Mouse (Mus musculus) forebrain, embryonic 13.5 days (tissue): ENCODE results near the gene Gucy2d. TPM values are rescaled to one million over a fixed set of nuclear protein-coding genes. Genes with fewer than 3 reads are reported as not detected.

Experiments
- ATAC-seq: fragments of 200-750 bp; cut with Nextera tagmentation; 2 replicates; pipeline ENCODE4 v1.8.0; 2017
- H3K27ac ChIP-seq: fragments of 300-500 bp; sonication (generic); 2 replicates; pipeline ENCODE4 v1.5.1; 2015; ENCODE audit warnings: inconsistent platforms, mild to moderate bottlenecking, moderate library complexity
- H3K27me3 ChIP-seq: fragments of 300-500 bp; sonication (generic); 2 replicates; pipeline ENCODE4 v1.6.1; 2015; ENCODE audit warnings: mild to moderate bottlenecking, inconsistent platforms
- H3K36me3 ChIP-seq: fragments of 300-500 bp; sonication (generic); 2 replicates; pipeline ENCODE4 v1.6.1; 2015; ENCODE audit warnings: mild to moderate bottlenecking, inconsistent platforms; ENCODE audit not compliant: poor library complexity, severe bottlenecking
- H3K4me1 ChIP-seq: fragments of 300-500 bp; sonication (generic); 2 replicates; pipeline ENCODE4 v1.6.1; 2015; ENCODE audit warnings: inconsistent platforms
- H3K4me2 ChIP-seq: fragments of 300-500 bp; sonication (generic); 2 replicates; pipeline ENCODE4 v1.6.1; 2015; ENCODE audit warnings: inconsistent platforms, mild to moderate bottlenecking, moderate library complexity
- H3K4me3 ChIP-seq: fragments of 300-500 bp; sonication (generic); 2 replicates; pipeline ENCODE4 v1.5.1; 2015; ENCODE audit warnings: mild to moderate bottlenecking, inconsistent platforms
- H3K9ac ChIP-seq: fragments of 300-500 bp; sonication (generic); 2 replicates; pipeline ENCODE4 v1.6.1; 2015; ENCODE audit warnings: mild to moderate bottlenecking, inconsistent platforms
- H3K9me3 ChIP-seq: fragments of 300-500 bp; sonication (generic); replicated peaks from 2 replicates; pipeline ENCODE4 v1.6.1; 2016; ENCODE audit warnings: inconsistent platforms
- WGBS: fragments of 180-500 bp; shearing (Covaris S2); methylation state at CpG from one replicate; pipeline ENCODE4 v1.1.7; 2015; 5-methylcytosine and 5-hydroxymethylcytosine counted together
- polyA plus RNA-seq: library from polyadenylated mRNA; unstranded; fragments of >200 nt; fragmentation: Nextera tagmentation; extraction: Ambion mirVana; gene quantifications from 2 replicates; pipeline ENCODE4 v1.2.1, GENCODE M21; 2015

Gene Gucy2d
- polyA plus RNA-seq, 1 experiment from 2014 or later: not detected

DNA sequence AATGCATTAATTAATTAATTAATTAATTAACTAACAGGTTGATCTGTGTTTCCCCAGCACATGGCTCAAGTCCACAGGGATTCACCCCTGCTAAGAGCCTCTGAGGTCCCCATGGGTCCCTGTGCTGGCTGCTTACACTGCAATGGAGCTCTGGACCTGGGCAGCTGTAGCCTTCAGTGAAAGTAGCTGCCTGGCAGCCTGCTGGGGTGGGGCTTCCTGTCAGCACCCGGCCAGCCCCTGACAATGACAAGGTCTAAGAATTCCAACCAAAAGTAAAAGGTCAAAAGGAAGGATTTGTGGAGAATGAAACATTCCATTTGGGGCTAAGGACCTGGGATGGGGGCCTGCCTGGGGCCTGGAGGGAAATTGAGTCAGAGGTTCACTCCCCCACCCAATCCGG, 53.1 kb downstream of the Gucy2d start:
- 67% methylated on average over 2 of the region's 2 CpGs for WGBS
- H3K4me3 ChIP-seq: no peak overlapping the region
- H3K4me2 ChIP-seq: no peak overlapping the region
- H3K36me3 ChIP-seq: no peaks in the 10 kb centered on the region
- H3K27me3 ChIP-seq: peaks cover 32% of the 10 kb centered on the region
- no peak for ATAC-seq
- H3K27ac ChIP-seq: no peak overlapping the region
- no peak overlapping the region for H3K9ac ChIP-seq
- H3K4me1 ChIP-seq: peaks cover 11% of the 10 kb centered on the region
- no peaks in the 10 kb centered on the region for H3K9me3 ChIP-seq

DNA sequence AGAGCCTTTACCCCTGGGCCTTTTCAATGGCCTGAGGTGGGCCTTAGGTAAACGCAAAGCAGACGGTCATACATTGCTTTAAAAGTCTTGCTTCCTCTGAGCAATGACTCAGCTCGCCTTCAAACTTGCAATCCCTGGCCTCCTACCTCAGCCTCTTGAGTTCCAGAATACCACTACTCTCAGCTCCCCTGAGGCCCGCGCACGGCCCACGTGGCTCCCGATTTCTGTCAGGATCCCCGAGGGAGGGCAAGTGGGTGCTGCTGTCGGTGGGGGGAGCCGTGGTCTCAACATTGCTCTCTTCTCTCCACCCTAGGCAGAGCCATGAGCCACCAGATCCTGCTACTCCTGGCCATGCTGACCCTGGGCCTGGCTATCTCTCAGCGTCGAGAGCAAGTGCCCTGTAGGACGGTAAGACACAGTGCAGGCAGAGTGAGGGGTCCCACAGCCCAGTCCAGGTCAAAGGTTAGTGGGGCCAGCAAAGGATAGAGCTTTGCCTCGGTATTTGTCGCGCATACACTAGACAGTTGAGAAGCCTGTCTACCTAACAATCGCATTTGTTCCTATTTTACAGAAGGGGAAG, 53.8 kb downstream of the Gucy2d start:
- Histone ChIP-seq H3K4me2 (no peak overlapping the region), H3K27me3 (peaks cover 25% of the 10 kb centered on the region), H3K4me3 (no peak overlapping the region), H3K9ac (no peak overlapping the region), H3K4me1 (peaks cover 11% of the 10 kb centered on the region), H3K9me3 (no peaks in the 10 kb centered on the region), H3K36me3 (no peaks in the 10 kb centered on the region), H3K27ac (no peak overlapping the region)
- 81% methylated on average over 18 of the region's 18 CpGs for WGBS
- ATAC-seq: no peak

GRCm38 (mm10) chr7:98495591-98495990, 55.4 kb downstream of the Gucy2d start:
- Histone ChIP-seq H3K4me2 (no peak overlapping the region), H3K4me3 (no peak overlapping the region), H3K4me1 (no peaks in the 10 kb centered on the region), H3K9me3 (no peaks in the 10 kb centered on the region), H3K36me3 (no peaks in the 10 kb centered on the region), H3K27me3 (peaks cover 15% of the 10 kb centered on the region), H3K9ac (no peak overlapping the region), H3K27ac (no peak overlapping the region)
- 44% methylated on average over 1 of the region's 1 CpGs for WGBS
- no peak for ATAC-seq

DNA sequence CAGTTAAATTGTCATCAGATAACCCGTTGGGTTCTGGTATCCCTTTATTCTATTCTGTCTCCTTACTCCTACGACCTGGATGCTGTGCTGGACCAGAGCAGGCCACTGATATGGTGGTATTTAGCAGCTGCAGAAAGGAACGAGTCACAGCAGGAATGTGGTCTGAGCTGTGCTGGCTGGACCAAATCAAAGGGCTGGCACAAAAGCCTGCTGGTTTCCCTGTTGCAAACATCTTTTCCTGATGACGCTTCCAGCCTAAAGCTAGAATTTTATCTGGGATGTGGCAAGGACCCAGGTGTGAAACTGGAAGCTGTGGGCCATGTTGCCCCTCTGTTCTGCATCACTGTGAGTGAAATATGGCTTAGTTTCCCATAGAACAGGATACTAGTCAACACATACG, 57.2 kb downstream of the Gucy2d start:
- Histone ChIP-seq H3K4me3 (no peak overlapping the region), H3K9me3 (no peaks in the 10 kb centered on the region), H3K4me1 (no peaks in the 10 kb centered on the region), H3K27ac (no peak overlapping the region), H3K36me3 (no peaks in the 10 kb centered on the region), H3K4me2 (no peak overlapping the region), H3K27me3 (0 out of 2 replicates have a peak, but pooled peaks cover under 1% of the 10 kb centered on the region), H3K9ac (no peak overlapping the region)
- WGBS: 49% methylated on average over 5 of the region's 5 CpGs
- no peak for ATAC-seq

GRCm38 (mm10) chr7:98498101-98498500, 57.9 kb downstream of the Gucy2d start:
- no peak overlapping the region for H3K4me2 ChIP-seq
- no peaks in the 10 kb centered on the region for H3K27me3 ChIP-seq
- no peaks in the 10 kb centered on the region for H3K9me3 ChIP-seq
- H3K4me1 ChIP-seq: no peaks in the 10 kb centered on the region
- H3K9ac ChIP-seq: no peak overlapping the region
- no peak overlapping the region for H3K27ac ChIP-seq
- H3K36me3 ChIP-seq: no peaks in the 10 kb centered on the region
- 88% methylated on average over 12 of the region's 12 CpGs for WGBS
- no peak overlapping the region for H3K4me3 ChIP-seq
- no peak for ATAC-seq

DNA sequence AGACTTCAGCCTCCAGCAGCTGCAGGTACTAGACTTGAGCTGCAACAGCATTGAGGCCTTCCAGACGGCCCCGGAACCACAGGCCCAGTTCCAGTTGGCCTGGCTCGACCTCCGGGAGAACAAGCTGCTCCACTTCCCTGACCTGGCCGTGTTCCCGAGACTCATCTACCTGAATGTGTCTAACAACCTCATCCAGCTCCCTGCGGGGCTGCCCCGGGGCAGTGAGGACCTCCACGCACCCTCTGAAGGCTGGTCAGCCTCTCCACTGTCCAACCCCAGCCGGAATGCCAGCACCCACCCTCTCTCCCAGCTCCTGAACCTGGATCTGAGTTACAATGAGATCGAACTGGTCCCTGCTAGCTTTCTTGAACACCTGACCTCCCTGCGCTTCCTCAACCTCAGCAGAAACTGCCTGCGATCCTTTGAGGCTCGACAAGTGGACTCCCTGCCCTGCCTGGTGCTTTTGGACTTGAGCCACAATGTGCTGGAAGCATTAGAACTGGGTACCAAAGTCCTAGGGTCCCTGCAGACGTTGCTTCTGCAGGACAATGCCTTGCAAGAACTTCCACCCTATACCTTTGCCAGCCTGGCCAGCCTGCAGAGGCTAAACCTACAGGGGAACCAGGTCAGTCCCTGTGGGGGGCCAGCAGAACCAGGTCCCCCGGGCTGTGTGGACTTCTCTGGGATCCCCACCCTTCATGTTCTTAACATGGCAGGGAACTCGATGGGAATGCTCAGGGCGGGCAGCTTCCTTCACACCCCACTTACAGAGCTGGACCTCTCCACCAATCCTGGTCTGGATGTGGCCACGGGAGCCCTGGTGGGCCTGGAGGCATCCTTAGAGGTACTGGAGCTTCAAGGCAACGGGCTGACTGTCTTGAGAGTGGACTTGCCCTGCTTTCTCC, 58.7 kb downstream of the Gucy2d start:
- ATAC-seq: no peak
- no peak overlapping the region for H3K4me3 ChIP-seq
- H3K9me3 ChIP-seq: no peaks in the 10 kb centered on the region
- no peak overlapping the region for H3K27ac ChIP-seq
- H3K4me2 ChIP-seq: no peak overlapping the region
- no peaks in the 10 kb centered on the region for H3K36me3 ChIP-seq
- WGBS: 85% methylated on average over 20 of the region's 20 CpGs
- no peaks in the 10 kb centered on the region for H3K27me3 ChIP-seq
- H3K9ac ChIP-seq: no peak overlapping the region
- H3K4me1 ChIP-seq: peaks cover 3% of the 10 kb centered on the region

DNA sequence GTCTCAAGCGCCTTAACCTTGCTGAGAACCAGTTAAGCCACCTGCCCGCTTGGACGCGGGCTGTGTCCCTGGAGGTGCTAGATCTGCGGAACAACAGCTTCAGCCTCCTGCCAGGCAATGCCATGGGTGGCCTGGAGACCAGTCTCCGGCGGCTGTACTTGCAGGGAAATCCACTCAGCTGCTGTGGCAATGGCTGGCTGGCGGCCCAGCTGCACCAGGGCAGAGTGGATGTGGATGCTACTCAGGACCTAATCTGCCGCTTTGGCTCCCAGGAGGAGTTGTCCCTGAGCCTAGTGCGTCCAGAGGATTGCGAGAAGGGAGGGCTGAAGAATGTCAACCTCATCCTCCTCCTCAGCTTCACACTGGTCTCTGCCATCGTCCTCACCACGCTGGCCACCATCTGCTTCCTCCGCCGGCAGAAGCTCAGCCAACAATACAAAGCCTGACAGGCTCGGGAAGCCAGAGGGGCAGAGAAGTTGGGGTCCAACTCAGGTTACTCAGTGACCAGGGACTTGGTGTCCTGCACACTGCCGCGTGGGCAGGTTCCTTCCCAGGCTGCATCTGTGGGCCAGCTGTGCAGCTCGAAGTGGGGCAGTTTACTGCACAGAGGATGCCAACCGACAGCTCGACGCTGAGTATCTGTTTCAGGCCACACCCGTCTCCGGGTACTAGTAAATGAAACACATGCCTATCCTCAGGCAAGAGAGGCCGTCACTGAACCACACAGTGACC, 59.5 kb downstream of the Gucy2d start:
- WGBS: 82% methylated on average over 25 of the region's 25 CpGs

GRCm38 (mm10) chr7:98500470-98500869, 60.3 kb downstream of the Gucy2d start:
- ATAC-seq: no peak
- Histone ChIP-seq H3K4me2 (no peak overlapping the region), H3K4me1 (peaks cover 16% of the 10 kb centered on the region), H3K9ac (no peak overlapping the region), H3K27ac (no peak overlapping the region), H3K27me3 (no peaks in the 10 kb centered on the region), H3K36me3 (no peaks in the 10 kb centered on the region), H3K9me3 (no peaks in the 10 kb centered on the region), H3K4me3 (no peak overlapping the region)
- 89% methylated on average over 3 of the region's 3 CpGs for WGBS

More for the DNA sequence above, 59.5 kb downstream of the Gucy2d start:
- no peaks in the 10 kb centered on the region for H3K27me3 ChIP-seq
- ATAC-seq: no peak
- no peaks in the 10 kb centered on the region for H3K9me3 ChIP-seq
- H3K9ac ChIP-seq: no peak overlapping the region
- no peak overlapping the region for H3K27ac ChIP-seq
- H3K4me1 ChIP-seq: peaks cover 11% of the 10 kb centered on the region
- H3K4me3 ChIP-seq: no peak overlapping the region
- no peaks in the 10 kb centered on the region for H3K36me3 ChIP-seq
- no peak overlapping the region for H3K4me2 ChIP-seq

- 81% methylated on average over 7 of the region's 7 CpGs for WGBS
- H3K4me1 ChIP-seq: peaks cover 16% of the 10 kb centered on the region
Measured at GRCm38 (mm10) chr7:98501078-98501477, 60.9 kb downstream of the Gucy2d start.

DNA sequence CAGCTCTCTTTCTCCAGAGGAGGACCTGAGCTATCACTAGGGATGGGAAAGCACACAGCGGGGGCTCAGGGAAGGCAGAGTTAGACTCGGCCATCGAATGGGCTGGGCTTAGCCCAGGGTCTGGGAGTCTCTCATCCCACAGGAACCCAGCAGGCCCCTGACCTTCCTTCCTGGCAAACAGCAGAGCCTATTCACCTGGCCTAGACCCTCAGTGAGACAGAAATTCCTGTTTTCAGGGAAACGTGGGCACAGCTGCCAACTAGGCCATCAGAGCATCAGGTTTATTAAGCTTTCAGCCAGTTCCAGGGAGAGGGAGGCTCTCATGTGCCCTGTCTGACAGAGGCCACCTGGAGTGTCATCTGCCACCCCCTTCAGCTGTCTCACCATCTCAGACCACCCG, 62.7 kb downstream of the Gucy2d start:
- no peak overlapping the region for H3K27ac ChIP-seq
- H3K4me1 ChIP-seq: peaks cover 16% of the 10 kb centered on the region
- H3K4me3 ChIP-seq: no peak overlapping the region
- no peaks in the 10 kb centered on the region for H3K36me3 ChIP-seq
- no peaks in the 10 kb centered on the region for H3K9me3 ChIP-seq
- H3K4me2 ChIP-seq: no peak overlapping the region
- H3K9ac ChIP-seq: no peak overlapping the region
- ATAC-seq: no peak
- 31% methylated on average over 5 of the region's 5 CpGs for WGBS
- no peaks in the 10 kb centered on the region for H3K27me3 ChIP-seq

More at GRCm38 (mm10) chr7:98501078-98501477, 60.9 kb downstream of the Gucy2d start:
- no peak overlapping the region for H3K27ac ChIP-seq
- no peaks in the 10 kb centered on the region for H3K36me3 ChIP-seq
- no peaks in the 10 kb centered on the region for H3K9me3 ChIP-seq
- ATAC-seq: no peak
- H3K4me3 ChIP-seq: no peak overlapping the region
- no peak overlapping the region for H3K9ac ChIP-seq
- no peak overlapping the region for H3K4me2 ChIP-seq
- H3K27me3 ChIP-seq: no peaks in the 10 kb centered on the region

DNA sequence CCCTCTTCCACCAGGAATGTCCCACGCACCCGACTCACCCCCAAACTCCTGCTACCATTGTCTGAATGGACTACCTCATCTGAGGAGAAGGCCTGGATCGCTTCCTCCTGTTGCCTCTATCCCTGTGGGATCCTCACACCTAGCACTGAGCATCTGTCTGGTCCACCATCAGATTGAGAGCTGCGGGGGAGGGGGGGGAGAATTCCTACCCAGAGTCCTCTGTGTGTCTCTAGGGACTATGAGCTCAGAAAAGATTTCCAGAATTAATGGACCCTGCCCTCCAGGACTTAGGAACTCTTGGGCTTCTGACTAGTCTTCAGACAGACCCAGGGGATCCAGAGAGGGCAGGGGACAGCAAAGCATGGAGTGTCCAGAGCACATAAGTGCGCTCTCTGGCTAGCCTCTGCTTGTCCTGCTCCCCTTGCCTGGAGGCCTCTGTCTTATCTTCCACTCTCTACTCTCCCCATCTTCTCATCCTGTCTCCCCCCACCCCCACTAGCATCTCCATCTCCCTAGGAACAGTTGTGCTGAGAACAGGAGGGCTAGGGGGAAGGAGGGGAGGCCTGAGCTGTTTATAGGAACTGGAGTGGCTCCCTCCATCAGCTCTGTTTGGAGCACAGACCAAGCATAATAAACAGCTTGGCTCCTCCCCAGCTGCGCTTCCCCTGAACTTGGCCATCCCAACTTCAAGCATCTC, 63.9 kb downstream of the Gucy2d start:
- WGBS: 73% methylated on average over 6 of the region's 6 CpGs
- no peaks in the 10 kb centered on the region for H3K27me3 ChIP-seq
- no peaks in the 10 kb centered on the region for H3K9me3 ChIP-seq
- no peak overlapping the region for H3K27ac ChIP-seq
- H3K4me2 ChIP-seq: no peak overlapping the region
- H3K4me3 ChIP-seq: no peak overlapping the region
- no peaks in the 10 kb centered on the region for H3K36me3 ChIP-seq
- H3K4me1 ChIP-seq: peaks cover 16% of the 10 kb centered on the region
- 0 out of 2 replicates have a peak, but pooled peaks have one; percentile 27 for ATAC-seq
- H3K9ac ChIP-seq: no peak overlapping the region
